Mouse (Mus musculus): ENCODE results near the gene Ago4.

The Ago4 gene

GRCm38 (mm10) chr4:126469334-126469733, 63.9 kb downstream of the Ago4 start:
- no peak for DNase-seq (ENCODE audit: low read depth, low spot score)

- peak; percentile 67 for DNase-seq (ENCODE audit: low read depth, low spot score)
Observed at GRCm38 (mm10) chr4:126468925-126469324, 64.3 kb downstream of the Ago4 start.

GRCm38 (mm10) chr4:126468285-126468901, 64.9 kb downstream of the Ago4 start, which contains the start of gene Ago1:
TSS of gene Ago1 (minus strand) at chr4:126468583.
- DNase-seq (ENCODE audit: low read depth, low spot score), result peak; percentile 83

- DNase-seq (ENCODE audit: low read depth, low spot score), result no peak
Observed at GRCm38 (mm10) chr4:126467721-126468284, 65.5 kb downstream of the Ago4 start.

GRCm38 (mm10) chr4:126466251-126466750, 67.0 kb downstream of the Ago4 start:
- DNase-seq (ENCODE audit: low read depth, low spot score), result no peak

GRCm38 (mm10) chr4:126465843-126466242, 67.4 kb downstream of the Ago4 start:
- peak; percentile 48 for DNase-seq (ENCODE audit: low read depth, low spot score)

GRCm38 (mm10) chr4:126464892-126465235, 68.4 kb downstream of the Ago4 start:
- no peak for DNase-seq (ENCODE audit: low read depth, low spot score)

- no peak for DNase-seq (ENCODE audit: low read depth, low spot score)
Observed at GRCm38 (mm10) chr4:126464189-126464891, 68.9 kb downstream of the Ago4 start.

- no peak for DNase-seq (ENCODE audit: low read depth, low spot score)
Observed at GRCm38 (mm10) chr4:126455441-126455840, 77.8 kb downstream of the Ago4 start.

- DNase-seq (ENCODE audit: low read depth, low spot score), result no peak
Observed at GRCm38 (mm10) chr4:126454547-126455254, 78.6 kb downstream of the Ago4 start.

GRCm38 (mm10) chr4:126450268-126450667, 83.0 kb downstream of the Ago4 start:
- DNase-seq (ENCODE audit: low read depth, low spot score), result no peak

GRCm38 (mm10) chr4:126447126-126447525, 86.1 kb downstream of the Ago4 start:
- DNase-seq (ENCODE audit: low read depth, low spot score), result no peak

GRCm38 (mm10) chr4:126444528-126444927, 88.7 kb downstream of the Ago4 start:
- DNase-seq (ENCODE audit: low read depth, low spot score), result no peak

Data from telencephalon, adult 2 months (tissue).